Mouse (Mus musculus) CH12.LX (cell line): Measurements from ENCODE around the gene Celf2. TPM values are rescaled to one million over a fixed set of nuclear protein-coding genes. Genes with fewer than 3 reads are reported as not detected.

Source experiments
- DNase-seq: peaks from one replicate; pipeline ENCODE4 v3.0.0-alpha.2; 2013; ENCODE audit errors: extremely low read depth
- H3K27ac ChIP-seq: 2 replicates; pipeline ENCODE4 v1.5.1; 2012; ENCODE audit warnings: low read depth, mild to moderate bottlenecking, control low read depth, moderate library complexity; ENCODE audit not compliant: insufficient read depth
- H3K27me3 ChIP-seq: replicated peaks from 2 replicates; pipeline ENCODE3; 2012; ENCODE audit warnings: inconsistent platforms
- H3K36me3 ChIP-seq, 2 experiments: replicated peaks in 1 of 2; 2 replicates each; pipeline versions ENCODE3 to v1.6.1; 2012; ENCODE audit warnings: inconsistent platforms in 1 of 2, low read length in 1 of 2, mild to moderate bottlenecking in 1 of 2, mixed read lengths in 1 of 2, moderate library complexity in 1 of 2; ENCODE audit not compliant: control insufficient read depth in 1 of 2, insufficient read depth in 1 of 2
- H3K4me1 ChIP-seq, 2 experiments: 2 replicates each; pipeline ENCODE4 v1.6.1; 2012; ENCODE audit warnings: inconsistent platforms in 1 of 2, moderate library complexity in 1 of 2; ENCODE audit not compliant: insufficient read depth in 2 of 2, control insufficient read depth in 1 of 2
- H3K4me2 ChIP-seq: 2 replicates; pipeline ENCODE4 v1.6.1; 2012; ENCODE audit warnings: low read depth, mild to moderate bottlenecking, control low read depth; ENCODE audit not compliant: poor library complexity, insufficient read depth, severe bottlenecking
- H3K4me3 ChIP-seq, 3 experiments: fragments of 150-350 bp in 1 of 3; sonication (generic) in 1 of 3; replicated peaks in 1 of 3; 2 replicates each; pipeline versions ENCODE3 to v1.5.1; 2011 to 2012; ENCODE audit warnings: low read depth in 2 of 3, low read length in 2 of 3, mild to moderate bottlenecking in 2 of 3, moderate library complexity in 2 of 3, control low read depth in 1 of 3, improper control_type of control experiment in 1 of 3, inconsistent platforms in 1 of 3, mixed read lengths in 1 of 3; ENCODE audit not compliant: poor library complexity in 1 of 3
- H3K79me2 ChIP-seq: replicated peaks from 2 replicates; pipeline ENCODE4 v1.6.1; 2012; ENCODE audit warnings: mild to moderate bottlenecking, moderate library complexity; ENCODE audit not compliant: control insufficient read depth, poor library complexity, insufficient read depth, severe bottlenecking; ENCODE audit errors: extremely low read depth
- H3K9ac ChIP-seq: 2 replicates; pipeline ENCODE4 v1.6.1; 2012; ENCODE audit warnings: low read depth, mild to moderate bottlenecking, control low read depth, moderate library complexity; ENCODE audit not compliant: insufficient read depth
- H3K9me3 ChIP-seq: replicated peaks from 2 replicates; pipeline ENCODE3; 2012; ENCODE audit warnings: low read length, inconsistent platforms, mixed read lengths
- BHLHE40 ChIP-seq: IDR thresholded peaks from 2 replicates; pipeline ENCODE4 v1.6.1; 2011; ENCODE audit warnings: mild to moderate bottlenecking, low read depth, low read length, improper control_type of control experiment
- CHD1 ChIP-seq: IDR thresholded peaks from 2 replicates; pipeline ENCODE4 v1.6.1; 2012; ENCODE audit warnings: low read depth, low read length, improper control_type of control experiment, inconsistent platforms
- CHD2 ChIP-seq: IDR thresholded peaks from 2 replicates; pipeline ENCODE4 v1.6.1; 2011; ENCODE audit warnings: low read length, improper control_type of control experiment
- CTCF ChIP-seq, 2 experiments: IDR thresholded peaks in 1 of 2; conservative IDR thresholded peaks in 1 of 2; 2 replicates each; pipeline ENCODE4 v1.5.1; 2011 to 2012; ENCODE audit warnings: low read depth in 2 of 2, low read length in 2 of 2, improper control_type of control experiment in 1 of 2, inconsistent platforms in 1 of 2, mild to moderate bottlenecking in 1 of 2, moderate library complexity in 1 of 2
- E2F4 ChIP-seq: IDR thresholded peaks from 2 replicates; pipeline ENCODE4 v1.6.1; 2011; ENCODE audit warnings: low read depth, low read length, improper control_type of control experiment; ENCODE audit not compliant: insufficient replicate concordance
- ELF1 ChIP-seq: IDR thresholded peaks from 2 replicates; pipeline ENCODE4 v1.6.1; 2014; ENCODE audit warnings: low read depth, mild to moderate bottlenecking, inconsistent platforms, low read length, improper control_type of control experiment
- EP300 ChIP-seq: IDR thresholded peaks from 2 replicates; pipeline ENCODE4 v1.6.1; 2011; ENCODE audit warnings: low read length, improper control_type of control experiment
- ETS1 ChIP-seq: conservative IDR thresholded peaks from 2 replicates; pipeline ENCODE4 v1.6.1; 2012; ENCODE audit warnings: low read depth, mild to moderate bottlenecking, inconsistent platforms, low read length, improper control_type of control experiment, moderate library complexity
- GABPA ChIP-seq: IDR thresholded peaks from 2 replicates; pipeline ENCODE4 v1.6.1; 2012; ENCODE audit warnings: low read depth, low read length, improper control_type of control experiment, inconsistent platforms; ENCODE audit not compliant: insufficient replicate concordance
- HCFC1 ChIP-seq: IDR thresholded peaks from 2 replicates; pipeline ENCODE4 v1.6.1; 2012; ENCODE audit warnings: low read depth, mild to moderate bottlenecking, inconsistent platforms, low read length, improper control_type of control experiment
- IRF4 ChIP-seq: IDR thresholded peaks from 2 replicates; pipeline ENCODE4 v1.6.1; 2014; ENCODE audit warnings: low read depth, mild to moderate bottlenecking, inconsistent platforms, low read length, improper control_type of control experiment
- JUN ChIP-seq: IDR thresholded peaks from 2 replicates; pipeline ENCODE4 v1.6.1; 2011; ENCODE audit warnings: low read depth, mild to moderate bottlenecking, low read length, improper control_type of control experiment, moderate library complexity; ENCODE audit not compliant: insufficient read depth
- JUND ChIP-seq: conservative IDR thresholded peaks from 2 replicates; pipeline ENCODE4 v1.6.1; 2011; ENCODE audit warnings: low read depth, low read length, improper control_type of control experiment
- KAT2A ChIP-seq: IDR thresholded peaks from 2 replicates; pipeline ENCODE4 v1.6.1; 2012; ENCODE audit warnings: low read length, improper control_type of control experiment, inconsistent platforms; ENCODE audit not compliant: insufficient replicate concordance
- MAFK ChIP-seq: IDR thresholded peaks from 2 replicates; pipeline ENCODE4 v1.6.1; 2011; ENCODE audit warnings: low read length, improper control_type of control experiment; ENCODE audit not compliant: insufficient replicate concordance
- MAX ChIP-seq: IDR thresholded peaks from 2 replicates; pipeline ENCODE4 v1.6.1; 2011; ENCODE audit warnings: low read length, improper control_type of control experiment
- MAZ ChIP-seq: IDR thresholded peaks from 2 replicates; pipeline ENCODE4 v1.6.1; 2012; ENCODE audit warnings: low read depth, mild to moderate bottlenecking, inconsistent platforms, low read length, improper control_type of control experiment, moderate library complexity
- MEF2A ChIP-seq: IDR thresholded peaks from 2 replicates; pipeline ENCODE4 v1.6.1; 2014; ENCODE audit warnings: low read depth, mild to moderate bottlenecking, inconsistent platforms, low read length, improper control_type of control experiment, borderline replicate concordance
- MXI1 ChIP-seq: IDR thresholded peaks from 2 replicates; pipeline ENCODE4 v1.6.1; 2011; ENCODE audit warnings: mild to moderate bottlenecking, low read depth, low read length, improper control_type of control experiment
- MYC ChIP-seq: IDR thresholded peaks from 2 replicates; pipeline ENCODE4 v1.6.1; 2011; ENCODE audit warnings: low read depth, mild to moderate bottlenecking, improper control_type of control experiment, low read length
- NELFE ChIP-seq: IDR thresholded peaks from 2 replicates; pipeline ENCODE4 v1.6.1; 2011; ENCODE audit warnings: low read depth, low read length, improper control_type of control experiment
- NRF1 ChIP-seq: IDR thresholded peaks from 2 replicates; pipeline ENCODE4 v1.6.1; 2014; ENCODE audit warnings: low read depth, mild to moderate bottlenecking, inconsistent platforms, low read length, improper control_type of control experiment, moderate library complexity
- PAX5 ChIP-seq: IDR thresholded peaks from 2 replicates; pipeline ENCODE4 v1.6.1; 2012; ENCODE audit warnings: low read length, inconsistent platforms, mixed read lengths
- POLR2A ChIP-seq: IDR thresholded peaks from 2 replicates; pipeline ENCODE4 v1.6.1; 2011; ENCODE audit warnings: low read depth, mild to moderate bottlenecking, improper control_type of control experiment, low read length
- POLR2AphosphoS2 ChIP-seq: IDR thresholded peaks from 2 replicates; pipeline ENCODE4 v1.6.1; 2011; ENCODE audit warnings: low read depth, low read length, improper control_type of control experiment
- RAD21 ChIP-seq: IDR thresholded peaks from 2 replicates; pipeline ENCODE4 v1.6.1; 2011; ENCODE audit warnings: low read depth, mild to moderate bottlenecking, low read length, improper control_type of control experiment, moderate library complexity
- RCOR1 ChIP-seq: conservative IDR thresholded peaks from 2 replicates; pipeline ENCODE4 v1.6.1; 2012; ENCODE audit warnings: low read depth, mild to moderate bottlenecking, inconsistent platforms, low read length, improper control_type of control experiment
- SIN3A ChIP-seq: IDR thresholded peaks from 2 replicates; pipeline ENCODE4 v1.6.1; 2012; ENCODE audit warnings: low read length, improper control_type of control experiment, inconsistent platforms
- SMC3 ChIP-seq: IDR thresholded peaks from 2 replicates; pipeline ENCODE4 v1.6.1; 2011; ENCODE audit warnings: low read depth, low read length, improper control_type of control experiment
- TBP ChIP-seq: conservative IDR thresholded peaks from 2 replicates; pipeline ENCODE4 v1.6.1; 2011; ENCODE audit warnings: low read depth, low read length, improper control_type of control experiment
- TCF12 ChIP-seq: IDR thresholded peaks from 2 replicates; pipeline ENCODE4 v1.6.1; 2014; ENCODE audit warnings: low read depth, mild to moderate bottlenecking, inconsistent platforms, low read length, improper control_type of control experiment
- UBTF ChIP-seq: IDR thresholded peaks from 2 replicates; pipeline ENCODE4 v1.6.1; 2012; ENCODE audit warnings: low read depth, mild to moderate bottlenecking, inconsistent platforms, low read length, improper control_type of control experiment, moderate library complexity
- USF1 ChIP-seq: IDR thresholded peaks from 2 replicates; pipeline ENCODE4 v1.6.1; 2014; ENCODE audit warnings: low read depth, mild to moderate bottlenecking, inconsistent platforms, low read length, improper control_type of control experiment
- USF2 ChIP-seq: conservative IDR thresholded peaks from 2 replicates; pipeline ENCODE4 v1.6.1; 2011; ENCODE audit warnings: low read depth, low read length, improper control_type of control experiment
- ZC3H11A ChIP-seq: IDR thresholded peaks from 2 replicates; pipeline ENCODE4 v1.6.1; 2012; ENCODE audit warnings: low read depth, mild to moderate bottlenecking, inconsistent platforms, low read length, improper control_type of control experiment
- ZKSCAN1 ChIP-seq: IDR thresholded peaks from 2 replicates; pipeline ENCODE4 v1.6.1; 2012; ENCODE audit warnings: low read depth, inconsistent platforms, low read length, improper control_type of control experiment, borderline replicate concordance
- ZMIZ1 ChIP-seq: IDR thresholded peaks from 2 replicates; pipeline ENCODE4 v1.6.1; 2012; ENCODE audit warnings: low read depth, mild to moderate bottlenecking, inconsistent platforms, low read length, improper control_type of control experiment
- ZNF384 ChIP-seq: IDR thresholded peaks from 2 replicates; pipeline ENCODE4 v1.6.1; 2012; ENCODE audit warnings: low read depth, low read length, improper control_type of control experiment, inconsistent platforms
- dilution Hi-C: fragments of 300-500 bp; cut with MboI; formaldehyde crosslinking; loops from 2 replicates; pipeline ENCODE4 v1.14.3; 2020; ENCODE audit warnings: low sequenced_read_pairs; ENCODE audit not compliant: extremely low pct_unique_long_range_greater_than_20kb, extremely low pct_ligation_motif_present
- in situ Hi-C: fragments of 300-500 bp; cut with MboI; formaldehyde crosslinking; loops from 3 replicates; pipeline ENCODE4 v1.14.3; 2019; ENCODE audit warnings: low sequenced_read_pairs, low pct_ligation_motif_present, low pct_unique_long_range_greater_than_20kb, mixed read lengths
- polyA plus RNA-seq: library from polyadenylated mRNA; unstranded; fragments of >175 nt; gene quantifications from 2 replicates; pipeline ENCODE4 v1.2.1, GENCODE M21; 2012; ENCODE audit warnings: low read depth; ENCODE audit not compliant: insufficient read length
- total RNA-seq, 2 experiments: library from RNA; depleted of rRNA; stranded (reverse); fragments of 300-350 nt in 1 of 2; fragments of >200 nt in 1 of 2; gene quantifications; 2 replicates each; pipeline ENCODE4 v1.2.3; 2012 to 2014

Celf2 gene
- total and polyA plus RNA-seq, 3 experiments: 51.0 to 143 (median 103) TPM

GRCm38 (mm10) chr2:6710687-6711430 lies 798.5 kb downstream of the Celf2 start:
- dilution Hi-C loops: no loop called here
- TF ChIP-seq ETS1 (no peak), KAT2A (no peak), MYC (peak; percentile 60), HCFC1 (peak; percentile 42; the same call in 1 of the 2 replicates), POLR2AphosphoS2 (no peak), MAX (no peak), E2F4 (no peak), IRF4 (no peak; the same call in 1 of the 2 replicates), MAZ (no peak), BHLHE40 (peak; percentile 92), CHD1 (peak; percentile 87; the same call in 1 of the 2 replicates), EP300 (peak; percentile 67), PAX5 (no peak), ELF1 (peak; percentile 81), CTCF (conservative IDR thresholded peaks at IDR 0.05 in 1 of 2, IDR thresholded peaks at IDR 0.05 in 1 of 2; ENCODE audit: low read depth in 2 of 2, low read length in 2 of 2) (no peak), POLR2A (peak; percentile 52), CHD2 (no peak), SMC3 (no peak), RAD21 (no peak), ZKSCAN1 (no peak), NELFE (no peak), GABPA (no peak), TCF12 (no peak), ZC3H11A (no peak), MEF2A (no peak), NRF1 (no peak), ZMIZ1 (no peak), USF1 (peak; percentile 87), ZNF384 (0 out of 2 replicates have a peak, but pooled peaks have one; percentile 14), MXI1 (peak; percentile 36; the same call in 1 of the 2 replicates), RCOR1 (no peak), SIN3A (no peak), JUND (no peak), USF2 (peak; percentile 92), UBTF (no peak), TBP (peak; percentile 68; the same call in 1 of the 2 replicates), JUN (no peak), MAFK (no peak)
- in situ Hi-C loops: loop anchor here (25.0 kb wide), 1 partner anchor 274 kb away; no protein-coding TSS in a partner anchor
- H3K9ac ChIP-seq: peak overlapping the region; percentile 77
- H3K4me1 ChIP-seq: peaks cover 26 to 99% of the 10 kb centered on the region in 2 experiments
- H3K9me3 ChIP-seq: no peaks in the 10 kb centered on the region
- H3K27ac ChIP-seq: peak overlapping the region; percentile 67
- peak overlapping the region in 1 of 3 experiments; percentile 22 for H3K4me3 ChIP-seq
- peaks cover 63% of the 10 kb centered on the region for H3K79me2 ChIP-seq
- peaks cover 6 to 39% of the 10 kb centered on the region in 2 experiments for H3K36me3 ChIP-seq
- H3K4me2 ChIP-seq: peak overlapping the region; percentile 86
- no peaks in the 10 kb centered on the region for H3K27me3 ChIP-seq
- DNase-seq: peak; percentile 67
